Mouse (Mus musculus) myocyte (in vitro differentiated cells): ENCODE data around the gene Dleu7. TPM values are rescaled to one million over a fixed set of nuclear protein-coding genes. Genes with fewer than 3 reads are reported as not detected.

ENCODE experiments used
- H3K27me3 ChIP-seq: one replicate; pipeline ENCODE4 v1.6.1; 2011; ENCODE audit not compliant: control insufficient read depth, insufficient read depth, insufficient read length
- H3K36me3 ChIP-seq: one replicate; pipeline ENCODE4 v1.6.1; 2011; ENCODE audit not compliant: control insufficient read depth, insufficient read depth
- H3K4me2 ChIP-seq: one replicate; pipeline ENCODE4 v1.6.1; 2011; ENCODE audit warnings: low read depth, control low read depth
- H3K4me3 ChIP-seq: one replicate; pipeline ENCODE4 v1.5.1; 2011; ENCODE audit warnings: mild to moderate bottlenecking, control low read depth, moderate library complexity
- H3K79me2 ChIP-seq: one replicate; pipeline ENCODE4 v1.6.1; 2011; ENCODE audit not compliant: control insufficient read depth, insufficient read depth
- H3ac ChIP-seq: one replicate; pipeline ENCODE4 v1.6.1; 2011; ENCODE audit not compliant: control insufficient read depth, insufficient read length
- CEBPB ChIP-seq: IDR thresholded peaks from 2 replicates; pipeline ENCODE4 v1.6.1; 2011; ENCODE audit warnings: mild to moderate bottlenecking, moderate library complexity; ENCODE audit not compliant: poor library complexity, insufficient read depth, severe bottlenecking
- E2F4 ChIP-seq: IDR thresholded peaks from one replicate; pipeline ENCODE4 v1.6.1; 2011; ENCODE audit warnings: mild to moderate bottlenecking, control low read depth, moderate library complexity; ENCODE audit not compliant: insufficient read depth
- MAX ChIP-seq: IDR thresholded peaks from one replicate; pipeline ENCODE4 v1.6.1; 2011; ENCODE audit warnings: low read depth, mild to moderate bottlenecking, control low read depth
- MYOD1 ChIP-seq, 3 experiments: IDR thresholded peaks; one replicate each; pipeline ENCODE4 v1.6.1; 2011; ENCODE audit warnings: control low read depth in 2 of 3, low read depth in 2 of 3, mild to moderate bottlenecking in 2 of 3, moderate library complexity in 1 of 3; ENCODE audit not compliant: insufficient read length in 2 of 3, control insufficient read depth in 1 of 3
- MYOG ChIP-seq, 3 experiments: IDR thresholded peaks; one replicate each; pipeline ENCODE4 v1.6.1; 2011; ENCODE audit warnings: control low read depth in 2 of 3, low read depth in 2 of 3, mild to moderate bottlenecking in 2 of 3; ENCODE audit not compliant: insufficient read length in 2 of 3, control insufficient read depth in 1 of 3, insufficient read depth in 1 of 3
- POLR2A ChIP-seq: IDR thresholded peaks from one replicate; pipeline ENCODE4 v1.6.1; 2011; ENCODE audit warnings: low read depth, mild to moderate bottlenecking, control low read depth, moderate library complexity; ENCODE audit not compliant: insufficient read length
- POLR2AphosphoS2 ChIP-seq: IDR thresholded peaks from one replicate; pipeline ENCODE4 v1.6.1; 2011; ENCODE audit warnings: low read depth, control low read depth; ENCODE audit not compliant: insufficient read length
- REST ChIP-seq: IDR thresholded peaks from one replicate; pipeline ENCODE4 v1.6.1; 2011; ENCODE audit warnings: mild to moderate bottlenecking, control low read depth, moderate library complexity; ENCODE audit not compliant: insufficient read depth, insufficient read length
- SRF ChIP-seq: IDR thresholded peaks from one replicate; pipeline ENCODE4 v1.6.1; 2011; ENCODE audit warnings: low read depth; ENCODE audit not compliant: control insufficient read depth, insufficient read length
- TCF12 ChIP-seq: IDR thresholded peaks from one replicate; pipeline ENCODE4 v1.6.1; 2011; ENCODE audit warnings: mild to moderate bottlenecking, control low read depth; ENCODE audit not compliant: poor library complexity, insufficient read depth, severe bottlenecking
- TCF3 ChIP-seq: IDR thresholded peaks from one replicate; pipeline ENCODE4 v1.6.1; 2011; ENCODE audit warnings: low read depth, control low read depth; ENCODE audit not compliant: insufficient read length
- USF1 ChIP-seq: IDR thresholded peaks from one replicate; pipeline ENCODE4 v1.6.1; 2011; ENCODE audit warnings: low read depth, mild to moderate bottlenecking, control low read depth, moderate library complexity
- polyA plus RNA-seq: library from polyadenylated mRNA; unstranded; fragments of >200 nt; fragmentation: generic; extraction: Trizol; gene quantifications from one replicate; pipeline ENCODE4 v1.2.1, GENCODE M21; 2012; ENCODE audit warnings: missing spikeins

The Dleu7 gene
- polyA plus RNA-seq, 1 experiment, result 0.25 TPM

DNA sequence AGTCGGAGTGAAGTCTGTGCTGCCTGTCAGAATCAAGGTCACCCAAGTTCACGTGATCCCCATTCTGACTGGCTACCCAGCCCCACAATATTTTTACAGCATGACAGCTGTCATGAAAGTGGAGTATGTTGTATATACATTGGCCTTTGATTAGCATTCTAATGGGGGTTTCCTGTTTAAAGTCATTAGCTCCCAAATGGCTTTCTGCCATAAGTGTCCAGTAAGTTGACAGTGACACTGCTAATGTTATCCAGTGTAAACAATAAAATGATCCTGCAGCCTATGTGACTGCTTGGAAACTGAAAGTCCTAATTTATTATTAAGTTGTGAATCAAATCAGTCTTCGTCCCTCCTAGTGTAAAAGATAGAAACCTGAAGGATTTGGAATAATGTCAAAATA is 33.2 kb upstream of the Dleu7 start:
- Histone ChIP-seq H3K27me3 (no peaks in the 10 kb centered on the region), H3K4me2 (no peak overlapping the region), H3K79me2 (no peaks in the 10 kb centered on the region), H3K36me3 (no peaks in the 10 kb centered on the region), H3ac (no peak overlapping the region), H3K4me3 (no peak overlapping the region)
- TF ChIP-seq USF1, result no peak
- no peak for TF ChIP-seq TCF3
- no peak for TF ChIP-seq SRF
- no peak for TF ChIP-seq POLR2AphosphoS2
- no peak for TF ChIP-seq E2F4
- no peak for TF ChIP-seq MYOD1 (IDR thresholded peaks at IDR 0.05; ENCODE audit: control insufficient read depth in 1 of 3, insufficient read length in 2 of 3, low read depth in 2 of 3)
- TF ChIP-seq MAX, result no peak
- TF ChIP-seq MYOG (IDR thresholded peaks at IDR 0.05; ENCODE audit: control insufficient read depth in 1 of 3, insufficient read depth in 1 of 3, insufficient read length in 2 of 3, low read depth in 2 of 3), result no peak
- no peak for TF ChIP-seq CEBPB
- no peak for TF ChIP-seq TCF12
- TF ChIP-seq POLR2A, result no peak
- TF ChIP-seq REST, result no peak

DNA sequence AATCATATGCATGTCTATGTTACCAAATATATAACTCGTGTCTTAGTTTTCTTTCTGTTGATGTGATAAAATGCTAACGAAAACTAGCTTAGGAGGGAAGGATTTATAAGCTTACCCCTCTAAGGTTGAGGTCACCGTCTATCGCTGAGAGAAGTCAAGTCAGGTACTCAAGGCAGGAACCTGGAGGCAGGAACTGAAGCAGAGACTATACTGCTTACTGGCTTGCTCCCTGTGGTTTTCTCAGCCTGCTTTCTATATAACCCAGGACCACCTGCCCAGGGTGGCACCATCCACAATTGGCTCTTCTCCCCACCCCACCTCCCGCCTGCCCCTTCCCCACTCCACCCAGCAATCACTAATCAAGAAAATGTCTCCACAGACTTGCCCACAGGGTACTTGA is 32.1 kb upstream of the Dleu7 start:
- H3K4me2 ChIP-seq, result no peak overlapping the region
- TF ChIP-seq MYOD1 (IDR thresholded peaks at IDR 0.05; ENCODE audit: control insufficient read depth in 1 of 3, insufficient read length in 2 of 3, low read depth in 2 of 3) (no peak), SRF (no peak), TCF3 (no peak), REST (no peak), POLR2AphosphoS2 (no peak), E2F4 (no peak), USF1 (no peak), CEBPB (no peak), POLR2A (no peak)

DNA sequence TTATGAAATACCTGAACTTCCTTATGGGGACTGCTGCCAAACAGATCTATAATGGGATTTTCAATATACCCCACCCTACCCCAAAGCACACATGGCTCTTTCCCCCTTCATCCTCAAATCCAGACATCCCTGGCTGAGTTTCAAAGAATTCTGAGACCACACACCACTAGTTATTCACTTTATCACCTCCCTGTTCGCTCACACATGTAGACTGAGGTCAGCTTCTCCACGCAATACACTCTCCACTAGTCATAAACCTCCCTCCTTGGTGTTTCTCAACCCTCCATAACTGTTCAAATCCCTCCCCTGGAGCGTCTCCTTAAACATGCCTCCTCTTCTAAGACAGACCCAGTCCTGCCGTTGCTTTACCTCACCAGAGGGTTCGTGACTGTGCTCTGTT is 30.6 kb upstream of the Dleu7 start:
- Histone ChIP-seq H3K4me2 (peak overlapping the region; percentile 64), H3K36me3 (no peaks in the 10 kb centered on the region), H3ac (no peak overlapping the region), H3K27me3 (no peaks in the 10 kb centered on the region), H3K4me3 (no peak overlapping the region), H3K79me2 (no peaks in the 10 kb centered on the region)
- no peak for TF ChIP-seq POLR2AphosphoS2
- TF ChIP-seq MYOD1 (IDR thresholded peaks at IDR 0.05; ENCODE audit: control insufficient read depth in 1 of 3, insufficient read length in 2 of 3, low read depth in 2 of 3), result no peak

More for the DNA sequence above, 32.1 kb upstream of the Dleu7 start:
- Histone ChIP-seq H3K36me3 (no peaks in the 10 kb centered on the region), H3K79me2 (no peaks in the 10 kb centered on the region), H3K27me3 (no peaks in the 10 kb centered on the region), H3ac (no peak overlapping the region), H3K4me3 (no peak overlapping the region)

DNA sequence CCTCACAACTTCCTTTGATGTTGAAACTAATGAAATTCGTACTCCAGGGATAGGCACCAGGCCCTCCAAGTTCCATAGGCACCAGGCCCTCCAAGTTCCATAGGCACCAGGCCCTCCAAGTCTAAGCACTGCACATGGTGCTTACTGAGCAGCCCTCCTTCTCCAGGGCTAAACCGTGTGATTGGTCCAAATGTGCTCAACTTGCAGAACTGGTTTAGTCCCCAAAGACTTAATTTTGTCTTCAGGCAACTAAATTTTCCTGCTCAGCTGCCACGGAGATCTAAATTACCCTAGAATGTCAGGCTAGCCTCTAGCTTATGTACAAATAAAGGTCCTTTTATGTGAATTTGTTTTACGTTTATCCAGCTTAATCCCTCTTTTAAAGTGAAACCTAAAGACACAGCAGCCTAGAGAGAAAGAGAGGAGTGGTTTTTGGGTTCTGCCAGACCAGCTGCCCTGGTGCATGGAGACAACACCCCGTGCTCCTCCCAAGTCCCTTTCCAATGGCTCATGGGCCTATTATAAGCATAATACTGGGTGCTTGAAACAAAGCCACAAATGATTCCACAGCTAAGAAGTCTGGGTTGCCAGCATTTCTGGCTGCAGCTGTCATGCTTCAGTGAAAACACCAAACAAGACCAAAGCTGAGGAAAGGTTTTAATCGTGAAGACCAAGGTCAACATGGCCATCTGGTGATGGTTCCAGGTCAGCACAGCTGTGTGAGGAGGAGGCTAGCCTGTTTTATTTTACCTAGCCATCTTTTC is 29.9 kb upstream of the Dleu7 start:
- H3ac ChIP-seq, result no peak overlapping the region
- no peak for TF ChIP-seq MAX
- peak in 2 of 3 experiments; percentile 63 to 79 for TF ChIP-seq MYOG (IDR thresholded peaks at IDR 0.05; ENCODE audit: control insufficient read depth in 1 of 3, insufficient read depth in 1 of 3, insufficient read length in 2 of 3, low read depth in 2 of 3)
- TF ChIP-seq TCF12, result peak; percentile 12
- no peak for TF ChIP-seq TCF3
- no peak for TF ChIP-seq REST
- TF ChIP-seq SRF, result no peak
- TF ChIP-seq MYOD1 (IDR thresholded peaks at IDR 0.05; ENCODE audit: control insufficient read depth in 1 of 3, insufficient read length in 2 of 3, low read depth in 2 of 3), result peak; percentile 47 to 65 (median 62)
- no peak for TF ChIP-seq E2F4
- no peak overlapping the region for H3K4me3 ChIP-seq
- H3K36me3 ChIP-seq, result no peaks in the 10 kb centered on the region
- H3K4me2 ChIP-seq, result peak overlapping the region; percentile 64
- no peaks in the 10 kb centered on the region for H3K79me2 ChIP-seq
- no peaks in the 10 kb centered on the region for H3K27me3 ChIP-seq

DNA sequence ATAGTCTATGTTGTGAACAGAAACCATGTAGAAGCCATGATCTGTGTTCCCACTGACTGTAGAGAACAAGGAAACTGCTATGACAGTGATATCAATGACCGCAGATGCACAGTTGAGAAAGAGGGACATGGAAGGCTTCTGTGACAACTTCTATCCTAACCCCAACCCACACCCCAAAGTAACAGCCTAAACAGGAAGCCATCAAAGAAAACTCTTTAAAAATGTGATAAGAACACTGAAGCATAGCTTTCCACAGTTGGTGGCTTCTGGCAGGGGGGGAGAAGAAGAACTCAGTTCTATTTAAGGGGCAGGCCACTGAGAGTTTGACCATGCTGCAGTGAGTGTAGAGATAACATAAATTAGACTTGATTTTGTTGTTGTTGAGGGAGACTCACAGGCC is 18.8 kb upstream of the Dleu7 start:
- no peaks in the 10 kb centered on the region for H3K27me3 ChIP-seq
- no peak overlapping the region for H3K4me2 ChIP-seq
- no peaks in the 10 kb centered on the region for H3K79me2 ChIP-seq
- no peak overlapping the region for H3K4me3 ChIP-seq
- TF ChIP-seq E2F4, result no peak
- TF ChIP-seq REST, result no peak
- no peak for TF ChIP-seq MAX
- no peak for TF ChIP-seq POLR2A
- no peak for TF ChIP-seq SRF
- no peak for TF ChIP-seq MYOG (IDR thresholded peaks at IDR 0.05; ENCODE audit: control insufficient read depth in 1 of 3, insufficient read depth in 1 of 3, insufficient read length in 2 of 3, low read depth in 2 of 3)
- TF ChIP-seq MYOD1 (IDR thresholded peaks at IDR 0.05; ENCODE audit: control insufficient read depth in 1 of 3, insufficient read length in 2 of 3, low read depth in 2 of 3), result no peak
- no peak overlapping the region for H3ac ChIP-seq
- no peaks in the 10 kb centered on the region for H3K36me3 ChIP-seq
